Mouse (Mus musculus) intestine, embryonic 14.5 days (tissue): Measurements from ENCODE around the gene Mettl24. TPM values are rescaled to one million over a fixed set of nuclear protein-coding genes. Genes with fewer than 3 reads are reported as not detected.

ENCODE experiments used
- ATAC-seq: fragments of 200-750 bp; cut with Nextera tagmentation; replicated peaks from 2 replicates; pipeline ENCODE4 v1.8.0; 2017; ENCODE audit warnings: low read depth, moderate number of reproducible peaks, moderate TSS enrichment, moderate library complexity; ENCODE audit not compliant: low FRiP score, low TSS enrichment
- DNase-seq: peaks from one replicate; pipeline ENCODE4 v3.0.0-alpha.2; 2018; ENCODE audit warnings: low spot score
- H3K27ac ChIP-seq: fragments of 300-500 bp; sonication (generic); 2 replicates; pipeline ENCODE4 v1.5.1; 2014; ENCODE audit warnings: low read depth, mild to moderate bottlenecking, control low read depth
- H3K27me3 ChIP-seq: fragments of 300-500 bp; sonication (generic); replicated peaks from 2 replicates; pipeline ENCODE4 v1.6.1; 2014; ENCODE audit warnings: low read length, control low read depth; ENCODE audit not compliant: control insufficient read depth, insufficient read depth
- H3K36me3 ChIP-seq: fragments of 300-500 bp; sonication (generic); 2 replicates; pipeline ENCODE4 v1.6.1; 2014; ENCODE audit warnings: low read length, control low read depth; ENCODE audit not compliant: control insufficient read depth, insufficient read depth
- H3K4me1 ChIP-seq: fragments of 300-500 bp; sonication (generic); replicated peaks from 2 replicates; pipeline ENCODE4 v1.6.1; 2014; ENCODE audit warnings: low read length, control low read depth, mixed read lengths; ENCODE audit not compliant: control insufficient read depth, insufficient read depth
- H3K4me2 ChIP-seq: fragments of 300-500 bp; sonication (generic); 2 replicates; pipeline ENCODE4 v1.6.1; 2014; ENCODE audit warnings: low read length
- H3K4me3 ChIP-seq: fragments of 300-500 bp; sonication (generic); 2 replicates; pipeline ENCODE4 v1.5.1; 2014; ENCODE audit warnings: low read depth, low read length, control low read depth, mixed read lengths
- H3K9ac ChIP-seq: fragments of 300-500 bp; sonication (generic); 2 replicates; pipeline ENCODE4 v1.6.1; 2014; ENCODE audit warnings: mild to moderate bottlenecking, low read length
- H3K9me3 ChIP-seq: fragments of 300-500 bp; sonication (generic); 2 replicates; pipeline ENCODE4 v1.6.1; 2016; ENCODE audit warnings: low read length, control low read depth; ENCODE audit not compliant: control insufficient read depth
- WGBS: fragments of 180-500 bp; shearing (Covaris S2); extraction: QIAGEN DNeasy Blood & Tissue Kit; methylation state at CpG from one replicate; pipeline ENCODE4 v1.1.7; 2014; 5-methylcytosine and 5-hydroxymethylcytosine counted together
- polyA plus RNA-seq: library from polyadenylated mRNA; unstranded; fragments of >200 nt; fragmentation: Nextera tagmentation; extraction: Ambion mirVana; gene quantifications from 2 replicates; pipeline ENCODE4 v1.2.1, GENCODE M21; 2014

Gene Mettl24
- polyA plus RNA-seq, 1 experiment from 2014 or later = 4.5 TPM

- no peaks in the 10 kb centered on the region for H3K36me3 ChIP-seq
- no peak overlapping the region for H3K4me3 ChIP-seq
- H3K9me3 ChIP-seq = no peaks in the 10 kb centered on the region
- H3K27me3 ChIP-seq = no peaks in the 10 kb centered on the region
- H3K9ac ChIP-seq = no peak overlapping the region
- no peak overlapping the region for H3K4me2 ChIP-seq
- DNase-seq = no peak
- H3K4me1 ChIP-seq = peaks cover 9% of the 10 kb centered on the region
- 72% methylated on average over 1 of the region's 1 CpGs for WGBS
- no peak for ATAC-seq
- H3K27ac ChIP-seq = no peak overlapping the region
These were observed 37.7 kb upstream of the Mettl24 start for GRCm38 (mm10) chr10:40645346-40645745.

- no peaks in the 10 kb centered on the region for H3K36me3 ChIP-seq
- ATAC-seq = no peak
- H3K9ac ChIP-seq = no peak overlapping the region
- H3K4me2 ChIP-seq = no peak overlapping the region
- no peaks in the 10 kb centered on the region for H3K9me3 ChIP-seq
- H3K27me3 ChIP-seq = no peaks in the 10 kb centered on the region
- 86% methylated on average over 12 of the region's 12 CpGs for WGBS
- no peak overlapping the region for H3K4me3 ChIP-seq
- no peak overlapping the region for H3K27ac ChIP-seq
- DNase-seq = no peak
- H3K4me1 ChIP-seq = peaks cover 7% of the 10 kb centered on the region
These were observed 34.3 kb upstream of the Mettl24 start for GRCm38 (mm10) chr10:40648776-40649175.

DNA sequence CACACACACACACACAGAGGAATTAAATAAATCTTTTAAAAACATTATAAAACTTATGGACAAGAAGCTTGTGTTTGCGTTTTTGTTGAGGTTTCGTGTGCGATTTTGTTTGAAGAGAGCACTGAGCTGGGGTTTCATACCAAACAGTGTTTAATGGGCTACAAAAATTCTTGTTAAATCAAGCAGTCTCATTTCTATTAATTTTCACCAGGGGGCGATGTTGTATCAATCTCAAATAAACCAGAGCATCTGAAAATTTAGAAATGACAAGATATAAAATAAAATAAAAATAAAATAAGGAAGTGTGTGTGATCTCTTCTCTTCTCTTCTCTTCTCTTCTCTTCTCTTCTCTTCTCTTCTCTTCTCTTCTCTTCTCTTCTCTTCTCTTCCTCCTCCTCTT lies 33.4 kb upstream of the Mettl24 start:
- Histone ChIP-seq H3K9me3 (no peaks in the 10 kb centered on the region), H3K9ac (no peak overlapping the region), H3K4me3 (no peak overlapping the region), H3K4me2 (no peak overlapping the region), H3K36me3 (no peaks in the 10 kb centered on the region), H3K4me1 (peaks cover 4% of the 10 kb centered on the region; the same call in 1 of the 2 replicates), H3K27ac (no peak overlapping the region), H3K27me3 (no peaks in the 10 kb centered on the region)
- no peak for ATAC-seq
- no peak for DNase-seq
- WGBS = 21% methylated on average over 4 of the region's 4 CpGs

- Histone ChIP-seq H3K4me2 (no peak overlapping the region), H3K27me3 (no peaks in the 10 kb centered on the region), H3K27ac (no peak overlapping the region), H3K4me3 (no peak overlapping the region), H3K36me3 (no peaks in the 10 kb centered on the region), H3K4me1 (no peaks in the 10 kb centered on the region), H3K9me3 (no peaks in the 10 kb centered on the region), H3K9ac (no peak overlapping the region)
- WGBS = 59% methylated on average over 2 of the region's 2 CpGs
- no peak for DNase-seq
- peak; percentile 50; the same call in 1 of the 2 replicates for ATAC-seq
These were observed 31.4 kb upstream of the Mettl24 start for GRCm38 (mm10) chr10:40651676-40652075.

DNA sequence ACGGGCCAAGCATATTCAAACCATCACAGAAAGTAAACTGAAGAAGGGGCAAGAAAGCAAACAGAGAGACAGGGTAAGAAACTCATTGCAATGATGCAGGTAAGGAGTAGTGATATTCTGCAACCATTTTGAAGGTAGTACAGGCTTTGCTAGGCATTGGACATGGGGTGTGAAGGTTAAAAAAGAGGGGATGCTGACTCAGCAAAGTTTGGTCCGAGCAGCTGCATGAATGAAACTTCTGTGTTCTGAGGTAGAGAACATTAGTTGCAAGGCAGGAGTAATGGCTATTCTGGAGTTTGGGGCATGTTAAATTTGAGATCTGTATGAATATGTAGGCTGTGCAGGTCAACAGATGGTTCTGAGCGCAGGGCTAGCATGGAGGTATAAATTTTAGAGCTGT lies 17.8 kb upstream of the Mettl24 start:
- Histone ChIP-seq H3K9me3 (no peaks in the 10 kb centered on the region), H3K4me1 (no peaks in the 10 kb centered on the region), H3K9ac (no peak overlapping the region), H3K4me2 (no peak overlapping the region), H3K27me3 (no peaks in the 10 kb centered on the region), H3K4me3 (no peak overlapping the region), H3K27ac (no peak overlapping the region), H3K36me3 (no peaks in the 10 kb centered on the region)
- WGBS = 63% methylated on average over 3 of the region's 3 CpGs
- DNase-seq = no peak
- no peak for ATAC-seq

GRCm38 (mm10) chr10:40666943-40667342 lies 16.1 kb upstream of the Mettl24 start:
- Histone ChIP-seq H3K4me2 (no peak overlapping the region), H3K36me3 (no peaks in the 10 kb centered on the region), H3K4me1 (no peaks in the 10 kb centered on the region), H3K27me3 (no peaks in the 10 kb centered on the region), H3K27ac (no peak overlapping the region), H3K4me3 (no peak overlapping the region), H3K9me3 (no peaks in the 10 kb centered on the region), H3K9ac (no peak overlapping the region)
- DNase-seq (no peak), ATAC-seq (no peak)
- 84% methylated on average over 1 of the region's 1 CpGs for WGBS

DNA sequence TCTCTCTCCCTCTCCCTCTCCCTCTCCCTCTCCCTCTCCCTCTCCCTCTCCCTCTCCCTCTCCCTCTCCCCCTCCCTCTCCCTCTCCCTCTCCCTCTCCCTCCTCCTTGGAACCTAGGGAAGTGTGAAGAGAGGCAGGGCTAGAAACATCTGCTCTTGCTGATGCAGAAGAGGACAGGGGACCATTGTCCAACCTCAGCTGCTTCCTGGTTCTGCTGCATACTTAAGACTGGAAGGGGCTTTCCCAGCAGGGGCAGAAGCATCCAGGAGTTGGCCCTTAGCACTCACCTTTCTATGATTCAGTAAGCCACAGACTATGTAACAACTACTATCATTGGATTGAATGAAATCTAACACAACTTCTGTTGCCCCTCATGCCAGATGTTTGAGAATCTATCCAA lies 14.4 kb upstream of the Mettl24 start:
- Histone ChIP-seq H3K4me2 (no peak overlapping the region), H3K27ac (no peak overlapping the region), H3K27me3 (no peaks in the 10 kb centered on the region), H3K9ac (no peak overlapping the region), H3K9me3 (no peaks in the 10 kb centered on the region), H3K36me3 (no peaks in the 10 kb centered on the region), H3K4me3 (no peak overlapping the region), H3K4me1 (no peaks in the 10 kb centered on the region)
- DNase-seq (no peak), ATAC-seq (no peak)

- H3K27ac ChIP-seq = no peak overlapping the region
- H3K4me1 ChIP-seq = peaks cover 12% of the 10 kb centered on the region; the same call in 1 of the 2 replicates
- no peaks in the 10 kb centered on the region for H3K9me3 ChIP-seq
- no peaks in the 10 kb centered on the region for H3K36me3 ChIP-seq
- no peak overlapping the region for H3K4me3 ChIP-seq
- no peak overlapping the region for H3K9ac ChIP-seq
- peak; percentile 51 for DNase-seq
- H3K4me2 ChIP-seq = no peak overlapping the region
- WGBS = 59% methylated on average over 8 of the region's 8 CpGs
- ATAC-seq = no peak
- no peaks in the 10 kb centered on the region for H3K27me3 ChIP-seq
These were observed 10.3 kb upstream of the Mettl24 start for GRCm38 (mm10) chr10:40672587-40673296.

DNA sequence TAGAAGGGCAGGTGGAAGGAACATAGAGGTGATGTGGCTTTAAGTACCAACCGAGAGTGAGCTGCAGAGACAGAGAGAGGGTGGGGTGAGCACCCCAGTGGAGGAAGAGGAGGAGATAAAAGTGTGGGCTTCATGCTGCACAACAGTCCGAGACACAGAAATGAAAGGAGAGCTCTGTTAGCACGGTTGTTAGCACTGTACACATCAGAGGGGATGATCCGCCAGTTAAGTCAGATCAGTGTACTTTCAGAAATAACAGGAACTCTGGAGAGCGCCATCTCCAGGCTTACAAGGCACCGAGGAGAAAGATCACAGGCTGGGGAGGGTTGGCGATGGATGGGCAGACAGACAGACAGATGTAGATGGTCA lies 9.8 kb upstream of the Mettl24 start:
- WGBS = 72% methylated on average over 7 of the region's 7 CpGs
- Histone ChIP-seq H3K4me3 (no peak overlapping the region), H3K4me2 (no peak overlapping the region), H3K4me1 (peaks cover 12% of the 10 kb centered on the region; the same call in 1 of the 2 replicates), H3K27me3 (no peaks in the 10 kb centered on the region), H3K9ac (no peak overlapping the region), H3K27ac (no peak overlapping the region), H3K9me3 (no peaks in the 10 kb centered on the region), H3K36me3 (no peaks in the 10 kb centered on the region)
- ATAC-seq = no peak
- DNase-seq = peak; percentile 40
